Mouse (Mus musculus) forebrain, postnatal 0 days (tissue): ENCODE data around the gene Iqcn. TPM values are rescaled to one million over a fixed set of nuclear protein-coding genes. Genes with fewer than 3 reads are reported as not detected.

ENCODE experiments used
- ATAC-seq: fragments of 200-750 bp; cut with Nextera tagmentation; 2 replicates; pipeline ENCODE4 v1.8.0; 2017; ENCODE audit warnings: mild to moderate bottlenecking, moderate library complexity
- DNase-seq: peaks from one replicate; pipeline ENCODE4 v3.0.0-alpha.2; 2015
- H3K27ac ChIP-seq: fragments of 300-500 bp; sonication (generic); 2 replicates; pipeline ENCODE4 v1.5.1; 2014; ENCODE audit warnings: low read depth, mild to moderate bottlenecking, antibody characterized with exemption, low read length, moderate library complexity, mixed read lengths
- H3K27me3 ChIP-seq: fragments of 300-500 bp; sonication (generic); 2 replicates; pipeline ENCODE4 v1.6.1; 2014; ENCODE audit warnings: mild to moderate bottlenecking, low read length, mixed read lengths; ENCODE audit not compliant: insufficient read depth
- H3K36me3 ChIP-seq: fragments of 300-500 bp; sonication (generic); 2 replicates; pipeline ENCODE4 v1.6.1; 2014; ENCODE audit warnings: mild to moderate bottlenecking, moderate library complexity; ENCODE audit not compliant: insufficient read depth
- H3K4me1 ChIP-seq: fragments of 300-500 bp; sonication (generic); 2 replicates; pipeline ENCODE4 v1.6.1; 2014; ENCODE audit warnings: antibody characterized with exemption; ENCODE audit not compliant: insufficient read depth
- H3K4me2 ChIP-seq: fragments of 300-500 bp; sonication (generic); 2 replicates; pipeline ENCODE4 v1.6.1; 2014; ENCODE audit warnings: low read depth, mild to moderate bottlenecking, moderate library complexity
- H3K4me3 ChIP-seq: fragments of 300-500 bp; sonication (generic); 2 replicates; pipeline ENCODE4 v1.5.1; 2014; ENCODE audit warnings: low read depth, low read length, mixed read lengths
- H3K9ac ChIP-seq: fragments of 300-500 bp; sonication (generic); 2 replicates; pipeline ENCODE4 v1.6.1; 2014; ENCODE audit warnings: mild to moderate bottlenecking
- H3K9me3 ChIP-seq: fragments of 300-500 bp; sonication (generic); 2 replicates; pipeline ENCODE4 v1.6.1; 2016; ENCODE audit warnings: low read length
- CTCF ChIP-seq: sonication (generic); IDR thresholded peaks from 2 replicates; pipeline ENCODE4 v1.5.1; 2016; ENCODE audit warnings: antibody characterized with exemption, control low read depth, low read depth
- WGBS: fragments of 180-500 bp; shearing (Covaris S2); extraction: QIAGEN DNeasy Blood & Tissue Kit; methylation state at CpG from one replicate; pipeline ENCODE4 v1.1.7; 2014; 5-methylcytosine and 5-hydroxymethylcytosine counted together
- polyA plus RNA-seq: library from polyadenylated mRNA; unstranded; fragments of >200 nt; fragmentation: Nextera tagmentation; extraction: Ambion mirVana; gene quantifications from 2 replicates; pipeline ENCODE4 v1.2.1, GENCODE M21; 2015
- total RNA-seq: library from RNA; depleted of rRNA; stranded (reverse); fragments of >200 nt; gene quantifications from 2 replicates; pipeline ENCODE4 v1.2.3, GENCODE M21; 2014

Iqcn gene
- total and polyA plus RNA-seq, 2 experiments from 2014 or later: 0.08 to 0.33 TPM

- peak within 1 kb of the TSS; percentile 56 for H3K4me3 ChIP-seq
- peaks cover 31% of the 10 kb centered on the region for H3K36me3 ChIP-seq
- peak within 1 kb of the TSS; percentile 73 for H3K27ac ChIP-seq
- TF ChIP-seq CTCF: no peak
- H3K9ac ChIP-seq: peak within 1 kb of the TSS; percentile 72
- peak within 1 kb of the TSS; percentile 98 for H3K4me2 ChIP-seq
- H3K4me1 ChIP-seq: no peaks in the 10 kb centered on the region
- no peaks in the 10 kb centered on the region for H3K9me3 ChIP-seq
- peak; percentile 96 for ATAC-seq
- DNase-seq: peak; percentile 98
- WGBS: 1% methylated on average over 54 of the region's 55 CpGs
- no peaks in the 10 kb centered on the region; the same call in 1 of the 2 replicates for H3K27me3 ChIP-seq
Observed at GRCm38 (mm10) chr8:70760775-70761406, 57.6 kb downstream of the Iqcn start, which contains the start of gene Mpv17l2. TSS of gene Mpv17l2 (minus strand) at chr8:70760946.

GRCm38 (mm10) chr8:70762118-70762517 is 58.9 kb downstream of the Iqcn start:
- no peak overlapping the region for H3K9ac ChIP-seq
- H3K4me2 ChIP-seq: no peak overlapping the region
- H3K9me3 ChIP-seq: no peaks in the 10 kb centered on the region
- H3K4me1 ChIP-seq: 0 out of 2 replicates have a peak, but pooled peaks cover 5% of the 10 kb centered on the region
- peaks cover 19% of the 10 kb centered on the region for H3K36me3 ChIP-seq
- no peaks in the 10 kb centered on the region; the same call in 1 of the 2 replicates for H3K27me3 ChIP-seq
- no peak for DNase-seq
- no peak overlapping the region for H3K27ac ChIP-seq
- TF ChIP-seq CTCF: no peak
- 85% methylated on average over 1 of the region's 1 CpGs for WGBS
- no peak for ATAC-seq
- no peak overlapping the region for H3K4me3 ChIP-seq

- ATAC-seq (no peak), DNase-seq (peak; percentile 41)
- Histone ChIP-seq H3K4me1 (0 out of 2 replicates have a peak, but pooled peaks cover 5% of the 10 kb centered on the region), H3K4me2 (no peak overlapping the region), H3K36me3 (peaks cover 19% of the 10 kb centered on the region), H3K4me3 (no peak overlapping the region), H3K27ac (no peak overlapping the region), H3K9ac (no peak overlapping the region), H3K9me3 (no peaks in the 10 kb centered on the region), H3K27me3 (no peaks in the 10 kb centered on the region; the same call in 1 of the 2 replicates)
- TF ChIP-seq CTCF: peak; percentile 81
- WGBS: 5% methylated on average over 3 of the region's 3 CpGs
Observed at GRCm38 (mm10) chr8:70763354-70763753, 60.1 kb downstream of the Iqcn start.

- no peak overlapping the region for H3K9ac ChIP-seq
- TF ChIP-seq CTCF: no peak
Observed at GRCm38 (mm10) chr8:70764026-70764425, 60.8 kb downstream of the Iqcn start.

GRCm38 (mm10) chr8:70764676-70765075 is 61.4 kb downstream of the Iqcn start:
- TF ChIP-seq CTCF: no peak
- no peak overlapping the region for H3K4me3 ChIP-seq
- DNase-seq: no peak
- no peak overlapping the region for H3K9ac ChIP-seq
- H3K9me3 ChIP-seq: no peaks in the 10 kb centered on the region
- H3K27ac ChIP-seq: no peak overlapping the region
- no peak for ATAC-seq
- H3K36me3 ChIP-seq: peaks cover 25% of the 10 kb centered on the region
- H3K27me3 ChIP-seq: no peaks in the 10 kb centered on the region; the same call in 1 of the 2 replicates
- H3K4me1 ChIP-seq: 0 out of 2 replicates have a peak, but pooled peaks cover 5% of the 10 kb centered on the region
- 95% methylated on average over 13 of the region's 13 CpGs for WGBS
- H3K4me2 ChIP-seq: no peak overlapping the region

More at GRCm38 (mm10) chr8:70764026-70764425, 60.8 kb downstream of the Iqcn start:
- H3K4me1 ChIP-seq: 0 out of 2 replicates have a peak, but pooled peaks cover 5% of the 10 kb centered on the region
- H3K4me3 ChIP-seq: no peak overlapping the region
- H3K9me3 ChIP-seq: no peaks in the 10 kb centered on the region
- H3K27ac ChIP-seq: no peak overlapping the region
- no peaks in the 10 kb centered on the region; the same call in 1 of the 2 replicates for H3K27me3 ChIP-seq
- ATAC-seq (no peak), DNase-seq (no peak)
- 87% methylated on average over 8 of the region's 8 CpGs for WGBS
- peaks cover 20% of the 10 kb centered on the region for H3K36me3 ChIP-seq
- H3K4me2 ChIP-seq: no peak overlapping the region

GRCm38 (mm10) chr8:70765329-70765728 is 62.1 kb downstream of the Iqcn start:
- Histone ChIP-seq H3K9me3 (no peaks in the 10 kb centered on the region), H3K4me1 (0 out of 2 replicates have a peak, but pooled peaks cover 5% of the 10 kb centered on the region), H3K4me2 (no peak overlapping the region), H3K27me3 (no peaks in the 10 kb centered on the region; the same call in 1 of the 2 replicates), H3K4me3 (no peak overlapping the region), H3K36me3 (peaks cover 32% of the 10 kb centered on the region), H3K27ac (no peak overlapping the region), H3K9ac (no peak overlapping the region)
- 83% methylated on average over 9 of the region's 9 CpGs for WGBS
- ATAC-seq (no peak), DNase-seq (no peak)
- no peak for TF ChIP-seq CTCF

- Histone ChIP-seq H3K36me3 (peaks cover 39% of the 10 kb centered on the region), H3K4me2 (peak overlapping the region; percentile 46), H3K27me3 (no peaks in the 10 kb centered on the region; the same call in 1 of the 2 replicates), H3K27ac (no peak overlapping the region), H3K9ac (peak overlapping the region; percentile 31), H3K4me1 (0 out of 2 replicates have a peak, but pooled peaks cover 5% of the 10 kb centered on the region), H3K9me3 (no peaks in the 10 kb centered on the region), H3K4me3 (peak overlapping the region; percentile 13)
- TF ChIP-seq CTCF: no peak
- 5% methylated on average over 34 of the region's 34 CpGs for WGBS
- no peak for DNase-seq
- ATAC-seq: no peak
Observed at GRCm38 (mm10) chr8:70765838-70766570, 62.7 kb downstream of the Iqcn start.
